In the genomic region with DNA sequence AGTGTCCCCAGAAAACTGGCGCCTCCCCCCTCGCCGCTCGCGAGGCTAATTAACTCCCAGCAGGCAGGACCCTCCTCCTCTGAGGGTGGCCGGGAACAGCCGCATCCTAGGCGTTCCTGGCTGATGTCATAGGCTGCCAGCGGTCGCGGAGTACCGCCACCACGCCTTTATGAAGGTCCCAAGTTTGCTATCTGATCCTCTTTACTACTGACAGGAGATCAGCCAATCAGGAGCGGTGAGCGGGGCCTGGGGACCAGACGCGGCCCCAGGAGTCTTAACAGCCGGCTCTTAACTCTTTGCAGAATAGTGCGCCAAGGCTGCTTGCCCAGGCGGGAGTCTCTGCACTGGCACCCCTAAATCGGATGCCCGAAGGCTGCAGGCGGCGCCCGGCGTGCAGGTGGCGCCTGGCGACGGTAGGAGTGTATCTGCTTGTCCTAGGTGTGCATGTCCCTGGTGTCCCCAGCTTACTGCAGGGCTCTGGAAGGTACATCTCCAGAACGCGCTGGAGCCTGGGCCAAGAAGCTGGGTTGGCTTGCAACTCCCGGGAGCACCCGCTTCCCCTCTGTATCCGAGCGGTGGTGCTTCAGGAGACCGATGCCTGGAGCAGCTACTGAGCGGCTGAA, we compare ENCODE assay signal across 8 mouse cellular contexts. TPM values are rescaled to one million over a fixed set of nuclear protein-coding genes. Genes with fewer than 3 reads are reported as not detected.
DNase-seq lines count a peak whose midpoint lies in the region; ATAC-seq lines count a peak whose summit lies in the region.

A gene (minus strand): TSS at position 139 of the 623 bp plus-strand sequence.

- peak within 1 kb of the TSS; percentile 40 for H3K9ac ChIP-seq in lung, embryonic 15.5 days
- H3K9ac ChIP-seq in heart, embryonic 13.5 days = peak within 1 kb of the TSS; percentile 91
- peak within 1 kb of the TSS; percentile 34; the same call in 1 of the 2 replicates for H3K9ac ChIP-seq in limb, embryonic 11.5 days (ENCODE audit: low read length)
- peak within 1 kb of the TSS; percentile 37 for H3K9ac ChIP-seq in neural tube, embryonic 11.5 days (ENCODE audit: low read length)

- H3K9me3 ChIP-seq in lung, embryonic 15.5 days = no peaks in the 10 kb centered on the region
- H3K9me3 ChIP-seq in heart, embryonic 13.5 days = no peaks in the 10 kb centered on the region
- no peaks in the 10 kb centered on the region for H3K9me3 ChIP-seq in limb, embryonic 11.5 days (ENCODE audit: control insufficient read depth, low read length)
- H3K9me3 ChIP-seq in neural tube, embryonic 11.5 days (ENCODE audit: control insufficient read depth, low read length) = no peaks in the 10 kb centered on the region

- peaks cover 19% of the 10 kb centered on the region for H3K4me1 ChIP-seq in lung, embryonic 15.5 days
- peaks cover 30% of the 10 kb centered on the region for H3K4me1 ChIP-seq in heart, embryonic 13.5 days
- H3K4me1 ChIP-seq in limb, embryonic 11.5 days (ENCODE audit: control insufficient read depth, insufficient read depth, low read length) = peaks cover 9% of the 10 kb centered on the region; the same call in 1 of the 2 replicates
- 0 out of 2 replicates have a peak, but pooled peaks cover 3% of the 10 kb centered on the region for H3K4me1 ChIP-seq in neural tube, embryonic 11.5 days (ENCODE audit: control insufficient read depth, insufficient read depth, low read length)

- H3K36me3 ChIP-seq in lung, embryonic 15.5 days = no peaks in the 10 kb centered on the region
- 0 out of 2 replicates have a peak, but pooled peaks cover 6% of the 10 kb centered on the region for H3K36me3 ChIP-seq in heart, embryonic 13.5 days
- no peaks in the 10 kb centered on the region for H3K36me3 ChIP-seq in limb, embryonic 11.5 days (ENCODE audit: control insufficient read depth, insufficient read depth, low read length)
- H3K36me3 ChIP-seq in neural tube, embryonic 11.5 days (ENCODE audit: control insufficient read depth, insufficient read depth, low read length) = no peaks in the 10 kb centered on the region

- peak; percentile 87 for ATAC-seq in lung, embryonic 15.5 days (ENCODE audit: borderline replicate concordance, extremely low read depth, low FRiP score, low TSS enrichment)
- peak; percentile 80 for ATAC-seq in heart, embryonic 13.5 days (ENCODE audit: extremely low read depth, insufficient number of reproducible peaks, low FRiP score, low TSS enrichment)
- ATAC-seq in limb, embryonic 11.5 days (ENCODE audit: insufficient number of reproducible peaks, low FRiP score, low TSS enrichment, low read depth) = peak; percentile 78
- ATAC-seq in neural tube, embryonic 11.5 days (ENCODE audit: insufficient read depth, low FRiP score, low TSS enrichment) = peak; percentile 84
- ATAC-seq in monocyte, adult 5-6 weeks (replicated peaks; ENCODE audit: insufficient number of reproducible peaks, low FRiP score, low TSS enrichment, poor library complexity, severe bottlenecking) = no peak

- no peak for DNase-seq in lung, postnatal 25 days (ENCODE audit: low spot score)
- peak; percentile 80 for DNase-seq in embryo, embryonic 11 days
- peak; percentile 73 for DNase-seq in limb, embryonic 11.5 days (ENCODE audit: low spot score)
- DNase-seq in neural tube, embryonic 11.5 days (ENCODE audit: low spot score) = peak; percentile 61
- DNase-seq in left cerebral cortex, adult 9 months (ENCODE audit: low spot score in 2 of 2) = no peak

- no peaks in the 10 kb centered on the region for H3K27me3 ChIP-seq in lung, embryonic 15.5 days
- no peaks in the 10 kb centered on the region for H3K27me3 ChIP-seq in heart, embryonic 13.5 days (replicated peaks)
- H3K27me3 ChIP-seq in limb, embryonic 11.5 days (ENCODE audit: control insufficient read depth, insufficient read depth, low read length) = 0 out of 2 replicates have a peak, but pooled peaks cover 3% of the 10 kb centered on the region
- peaks cover 3% of the 10 kb centered on the region; the same call in 1 of the 2 replicates for H3K27me3 ChIP-seq in neural tube, embryonic 11.5 days (ENCODE audit: control insufficient read depth, insufficient read depth, low read length)

- 1% methylated on average over 37 of the region's 37 CpGs for WGBS in lung, embryonic 15.5 days
- WGBS in heart, embryonic 13.5 days = under 1% methylated on average over 37 of the region's 37 CpGs
- WGBS in limb, embryonic 11.5 days = 0% methylated on average over 37 of the region's 37 CpGs
- under 1% methylated on average over 37 of the region's 37 CpGs for WGBS in neural tube, embryonic 11.5 days

- peak within 1 kb of the TSS; percentile 54; the same call in 1 of the 2 replicates for H3K27ac ChIP-seq in lung, embryonic 15.5 days
- H3K27ac ChIP-seq in heart, embryonic 13.5 days (replicated peaks) = peak within 1 kb of the TSS; percentile 94
- H3K27ac ChIP-seq in limb, embryonic 11.5 days (replicated peaks; ENCODE audit: low read depth, low read length) = no peak within 1 kb of the TSS
- no peak within 1 kb of the TSS for H3K27ac ChIP-seq in neural tube, embryonic 11.5 days (ENCODE audit: low read depth, low read length)

- H3K4me3 ChIP-seq in lung, embryonic 15.5 days = peak within 1 kb of the TSS; percentile 45
- peak within 1 kb of the TSS; percentile 71 for H3K4me3 ChIP-seq in heart, embryonic 13.5 days
- peak within 1 kb of the TSS; percentile 37 for H3K4me3 ChIP-seq in limb, embryonic 11.5 days (ENCODE audit: low read depth, low read length)
- H3K4me3 ChIP-seq in neural tube, embryonic 11.5 days (ENCODE audit: low read depth, low read length) = peak within 1 kb of the TSS; percentile 34

- H3K4me2 ChIP-seq in lung, embryonic 15.5 days = peak within 1 kb of the TSS; percentile 73
- peak within 1 kb of the TSS; percentile 73 for H3K4me2 ChIP-seq in heart, embryonic 13.5 days
- peak within 1 kb of the TSS; percentile 74 for H3K4me2 ChIP-seq in limb, embryonic 11.5 days (ENCODE audit: low read depth, severe bottlenecking)
- H3K4me2 ChIP-seq in neural tube, embryonic 11.5 days (ENCODE audit: low read depth) = peak within 1 kb of the TSS; percentile 88

RNA-seq across cellular contexts. Expression of the gene that starts here (rescaled TPM):
- polyA plus RNA-seq in lung, embryonic 15.5 days (2015; fragmentation: Nextera tagmentation; extraction: Ambion mirVana) = 18.4 and 22.9 TPM in 2 replicates
- polyA plus RNA-seq in heart, embryonic 13.5 days (2015; fragmentation: Nextera tagmentation; extraction: Ambion mirVana) = 60.7 and 67.1 TPM in 2 replicates
- polyA plus RNA-seq in limb, embryonic 11.5 days (2014; fragmentation: Nextera tagmentation; extraction: Ambion mirVana) = 0.87 and 1.1 TPM in 2 replicates
- polyA plus RNA-seq in neural tube, embryonic 11.5 days (2014; fragmentation: Nextera tagmentation; extraction: Ambion mirVana) = 0.99 and 2.5 TPM in 2 replicates
- not detected in 3 replicates for total RNA-seq in monocyte, adult 5-6 weeks (2017)

Comparison
In these comparisons a context has a peak if more than half of its experiments do, and no peak if none do; other contexts are left out.
1. H3K27ac ChIP-seq: peak in lung, embryonic 15.5 days (single experiment) and heart, embryonic 13.5 days (single experiment); none in limb, embryonic 11.5 days (single experiment) and neural tube, embryonic 11.5 days (single experiment).
2. H3K9ac ChIP-seq: peak in every context shown above with its lines; median percentile 91 in heart, embryonic 13.5 days; 40 in lung, embryonic 15.5 days; 37 in neural tube, embryonic 11.5 days; 34 in limb, embryonic 11.5 days.
3. DNase-seq: peak in embryo, embryonic 11 days (single experiment), limb, embryonic 11.5 days (single experiment) and neural tube, embryonic 11.5 days (single experiment); none in lung, postnatal 25 days (single experiment) and left cerebral cortex, adult 9 months (0 of 2).
4. Peak in every context shown above with its lines, with median percentiles within 50 percentile points of each other: H3K4me2 ChIP-seq and H3K4me3 ChIP-seq.